Mouse (Mus musculus) stomach, adult 2 months (tissue): ENCODE data around the gene Cfap52. TPM values are rescaled to one million over a fixed set of nuclear protein-coding genes. Genes with fewer than 3 reads are reported as not detected.

Experiments used
- polyA plus RNA-seq: library from polyadenylated mRNA; depleted of rRNA; stranded (reverse); fragments of >200 nt; gene quantifications from 2 replicates; pipeline ENCODE4 v1.2.3, GENCODE M21; 2012; rRNA removed

The Cfap52 gene
- polyA plus RNA-seq, result not detected in 2 replicates

DNA sequence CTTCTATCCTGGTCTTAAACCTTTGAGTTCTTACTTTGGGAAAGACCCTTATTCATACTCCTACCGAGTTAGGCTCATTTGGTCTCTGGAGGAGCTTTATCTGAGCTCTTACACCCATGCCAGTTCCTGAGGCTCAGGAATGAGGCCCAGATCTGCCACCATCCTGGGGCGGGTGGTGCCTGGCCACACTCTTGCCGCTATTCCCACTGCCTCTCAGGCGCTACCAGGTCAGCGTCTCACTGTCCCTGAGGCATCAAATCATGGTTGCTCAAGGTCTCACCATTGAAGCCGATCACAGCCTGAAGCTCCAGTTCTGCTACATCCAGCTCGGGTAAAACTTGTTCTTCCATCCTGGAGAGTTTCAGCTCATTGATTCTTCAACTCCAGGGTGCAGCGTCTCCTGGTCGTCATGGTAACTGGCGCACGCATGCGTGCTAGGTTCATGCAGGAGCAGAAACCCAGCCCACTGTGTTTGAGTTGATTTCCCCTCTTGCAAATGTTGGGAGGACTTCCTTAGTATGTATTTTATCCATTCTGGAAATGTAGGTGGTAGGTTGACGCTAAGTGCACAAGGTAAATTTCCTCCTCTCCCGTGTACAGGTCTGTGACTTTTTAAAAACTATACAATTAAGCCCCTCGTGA, at the start of gene Cfap52:
TSS of gene Cfap52 (minus strand) at position 410 of the 642 bp plus-strand sequence.

DNA sequence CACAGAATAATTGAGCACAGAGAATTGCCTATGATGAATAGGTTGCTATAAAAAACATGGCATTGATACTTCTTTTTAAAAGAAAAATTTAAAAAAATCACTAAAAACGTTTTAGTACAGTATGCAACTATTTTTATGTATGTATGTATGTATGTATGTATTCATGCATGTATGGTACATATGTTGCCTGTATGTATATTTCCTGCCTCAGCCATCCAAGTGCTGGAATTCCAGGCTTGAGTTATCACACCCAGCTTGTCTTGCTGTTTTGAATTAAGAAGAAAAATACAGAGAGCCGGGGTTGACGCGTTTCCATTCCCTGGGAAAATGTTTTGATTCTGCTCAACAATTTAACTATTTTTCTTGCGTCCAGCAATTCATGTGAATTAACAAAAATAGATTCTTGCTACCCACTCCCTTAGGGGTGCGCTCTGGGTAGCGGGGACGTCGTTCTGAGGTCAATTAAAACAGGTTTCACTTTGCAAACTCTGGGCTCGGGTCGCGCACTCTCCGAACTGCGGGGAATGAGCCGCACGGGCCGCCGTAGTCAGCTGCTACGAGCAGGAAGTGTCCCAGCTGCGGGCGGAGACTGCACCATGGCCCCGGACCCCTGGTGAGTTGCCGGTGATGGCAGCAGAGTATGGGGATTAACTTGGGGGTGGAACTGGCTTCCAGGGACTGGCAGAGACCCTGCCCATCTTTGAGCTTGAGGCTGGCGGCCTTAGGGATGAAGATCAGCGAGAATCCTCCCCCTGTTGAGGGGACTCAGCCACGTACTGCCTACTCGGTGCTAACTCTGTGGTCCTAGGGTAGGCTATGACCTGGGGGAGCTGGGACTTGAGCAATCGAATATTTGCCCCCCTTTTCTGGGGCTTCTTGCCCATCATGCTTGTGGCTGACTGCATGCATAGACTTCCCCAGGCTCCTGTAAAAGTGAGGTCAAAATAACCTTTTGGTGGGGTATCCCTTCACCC, 741 bp upstream of the Cfap52 start, which contains the start of gene Stx8:
TSS of gene Stx8 (plus strand) at position 289 of the 974 bp plus-strand sequence.

DNA sequence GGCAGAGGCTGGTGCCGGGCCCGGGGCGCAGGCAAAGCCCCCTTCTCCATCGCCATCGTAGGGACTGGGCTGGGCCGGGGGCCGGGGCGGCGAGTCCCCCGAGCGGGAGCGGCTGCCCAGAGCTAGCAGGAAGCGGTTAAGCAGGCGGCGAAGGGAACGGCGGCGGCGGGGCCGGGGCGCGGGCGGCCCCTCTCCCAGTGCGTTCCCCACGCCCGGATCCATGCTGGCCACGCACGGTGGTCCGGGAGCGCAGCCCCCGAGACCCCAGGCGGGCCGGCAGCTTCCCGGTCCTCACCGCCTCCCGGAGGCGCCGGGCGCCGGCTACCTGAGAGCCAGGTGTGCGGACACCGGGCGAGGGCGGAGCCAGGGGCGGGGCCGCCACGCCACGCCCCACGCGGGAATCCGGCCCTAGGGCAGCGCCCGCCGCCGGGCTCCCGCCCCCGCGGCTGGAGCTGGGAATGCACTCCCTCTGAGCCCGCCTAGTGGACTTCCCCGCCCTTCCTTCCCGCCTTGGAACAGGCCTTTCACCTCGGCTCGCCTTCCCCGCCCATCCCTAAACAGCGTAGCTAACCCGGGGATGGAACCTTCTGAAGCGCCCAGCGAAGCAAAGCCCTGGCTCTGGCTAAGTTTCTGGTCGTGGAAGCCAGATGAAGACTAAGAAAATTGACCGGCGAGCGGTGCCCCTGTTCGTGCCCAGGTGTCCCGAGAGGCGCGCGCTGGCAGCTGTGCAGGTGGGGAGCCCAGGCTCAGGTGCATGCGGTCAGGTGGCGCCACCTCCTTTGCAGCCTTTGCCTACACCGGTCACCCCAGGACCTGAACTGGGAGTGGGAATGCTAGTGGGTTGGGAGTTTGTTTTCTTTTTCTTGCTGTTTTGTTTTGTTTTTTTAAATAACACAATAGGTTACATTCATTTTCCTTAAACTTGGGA, 43.4 kb downstream of the Cfap52 start, which contains the start of gene Usp43:
TSS of gene Usp43 (minus strand) at position 327 of the 928 bp plus-strand sequence.

Other genes starting within 250 kb of the Cfap52 start
- 0.26 and 0.29 TPM in 2 replicates for gene Glp2r, start 194.5 kb downstream of the Cfap52 start, polyA plus RNA-seq
- gene Gsg1l2, start 191.0 kb downstream of the Cfap52 start, polyA plus RNA-seq, result not detected in 2 replicates
- 0.19 and 0.68 TPM in 2 replicates for gene Dhrs7c, start 167.5 kb downstream of the Cfap52 start, polyA plus RNA-seq
- gene Usp43, start 43.5 kb downstream of the Cfap52 start, polyA plus RNA-seq, result 3.7 and 5.2 TPM in 2 replicates
- 0.77 and 1.2 TPM in 2 replicates for gene Stx8, start 542 bp upstream of the Cfap52 start, polyA plus RNA-seq